Mouse (Mus musculus): ENCODE data around the gene Mdc1. TPM values are rescaled to one million over a fixed set of nuclear protein-coding genes. Genes with fewer than 3 reads are reported as not detected.

Mdc1 gene
- polyA plus RNA-seq, 1 experiment from 2014 or later, result 7.2 TPM

DNA sequence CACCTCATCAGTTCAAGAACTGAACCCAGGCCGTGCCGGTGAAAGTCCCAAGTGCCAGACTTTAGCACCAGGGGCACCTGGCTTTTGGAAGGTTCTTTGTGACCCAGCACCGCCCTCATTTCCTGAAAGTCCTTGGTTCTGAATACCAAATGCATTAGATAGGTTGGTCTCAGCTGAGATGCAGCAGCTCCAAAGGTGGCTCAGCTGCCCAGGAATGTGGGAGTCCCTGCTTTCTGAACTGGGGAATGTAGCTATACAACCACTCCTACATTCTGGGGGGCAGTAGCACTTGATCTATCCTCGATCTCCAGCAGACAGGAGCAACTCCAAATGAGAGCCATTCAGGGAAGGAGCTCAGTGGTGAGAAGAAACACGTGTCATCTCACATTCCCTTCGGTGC lies 28.6 kb upstream of the Mdc1 start:
- no peak overlapping the region for H3K4me3 ChIP-seq
- no peak overlapping the region for H3K9ac ChIP-seq
- peak overlapping the region; percentile 62 for H3K27ac ChIP-seq (replicated peaks)
- whole genome bisulfite sequencing, result 78% methylated on average over 6 of the region's 6 CpGs
- no peaks in the 10 kb centered on the region for H3K27me3 ChIP-seq
- H3K9me3 ChIP-seq, result no peaks in the 10 kb centered on the region
- ATAC-seq (ENCODE audit: low read depth), result no peak
- no peaks in the 10 kb centered on the region for H3K36me3 ChIP-seq
- peaks cover 14% of the 10 kb centered on the region for H3K4me1 ChIP-seq (replicated peaks)
- no peak overlapping the region for H3K4me2 ChIP-seq

DNA sequence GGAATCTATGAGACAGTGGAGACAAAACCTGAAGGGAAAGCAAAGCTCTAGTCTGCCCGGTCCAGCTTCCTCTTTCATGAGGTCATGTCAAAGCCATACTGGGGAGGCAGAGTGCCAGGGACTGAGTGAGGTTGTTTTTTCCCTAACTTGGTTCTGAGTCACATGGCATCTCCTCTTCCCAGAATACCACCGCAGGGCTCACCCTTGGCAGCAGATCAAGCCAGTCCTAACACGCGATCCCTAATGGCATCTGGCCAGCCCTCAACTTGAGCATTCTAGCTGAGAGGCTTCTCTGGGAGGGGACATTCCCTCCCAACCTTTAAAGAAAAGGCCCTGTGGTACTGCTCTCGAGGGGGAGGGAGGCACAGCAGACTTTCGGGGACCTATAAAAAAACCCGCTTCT lies 28.1 kb upstream of the Mdc1 start:
- no peaks in the 10 kb centered on the region for H3K27me3 ChIP-seq
- H3K4me3 ChIP-seq, result no peak overlapping the region
- no peak overlapping the region for H3K4me2 ChIP-seq
- no peak overlapping the region for H3K9ac ChIP-seq
- peak; percentile 69 for ATAC-seq (ENCODE audit: low read depth)
- WGBS, result 50% methylated on average over 7 of the region's 7 CpGs
- H3K9me3 ChIP-seq, result no peaks in the 10 kb centered on the region
- peaks cover 14% of the 10 kb centered on the region for H3K4me1 ChIP-seq (replicated peaks)
- peak overlapping the region; percentile 62 for H3K27ac ChIP-seq (replicated peaks)
- no peaks in the 10 kb centered on the region for H3K36me3 ChIP-seq

DNA sequence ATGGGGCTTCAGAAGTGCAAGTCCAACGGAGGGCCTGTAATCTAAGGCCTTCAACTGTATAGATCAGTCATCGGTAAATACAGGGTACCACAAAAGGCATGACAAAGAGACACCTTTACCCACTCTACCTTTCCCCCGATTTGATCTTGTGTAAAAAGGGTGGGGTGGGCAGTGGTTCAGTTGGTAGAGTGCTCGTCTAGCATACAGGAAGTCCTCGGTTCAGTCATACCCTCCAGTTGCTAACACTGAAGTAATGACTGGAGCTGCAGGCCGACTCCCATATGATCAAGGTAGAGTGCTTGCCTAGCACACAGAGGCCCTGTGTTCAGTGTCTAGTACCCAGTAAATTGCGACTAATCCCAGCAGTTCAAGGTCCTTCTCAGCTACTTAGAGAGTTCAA lies 27.7 kb upstream of the Mdc1 start:
- Histone ChIP-seq H3K27me3 (no peaks in the 10 kb centered on the region), H3K4me2 (no peak overlapping the region), H3K9ac (no peak overlapping the region), H3K27ac (replicated peaks) (peak overlapping the region; percentile 42; the same call in 1 of the 2 replicates), H3K36me3 (no peaks in the 10 kb centered on the region), H3K4me1 (replicated peaks) (peaks cover 14% of the 10 kb centered on the region), H3K4me3 (no peak overlapping the region), H3K9me3 (no peaks in the 10 kb centered on the region)
- WGBS, result 85% methylated on average over 7 of the region's 7 CpGs
- ATAC-seq (ENCODE audit: low read depth), result 0 out of 2 replicates have a peak, but pooled peaks have one; percentile 8

DNA sequence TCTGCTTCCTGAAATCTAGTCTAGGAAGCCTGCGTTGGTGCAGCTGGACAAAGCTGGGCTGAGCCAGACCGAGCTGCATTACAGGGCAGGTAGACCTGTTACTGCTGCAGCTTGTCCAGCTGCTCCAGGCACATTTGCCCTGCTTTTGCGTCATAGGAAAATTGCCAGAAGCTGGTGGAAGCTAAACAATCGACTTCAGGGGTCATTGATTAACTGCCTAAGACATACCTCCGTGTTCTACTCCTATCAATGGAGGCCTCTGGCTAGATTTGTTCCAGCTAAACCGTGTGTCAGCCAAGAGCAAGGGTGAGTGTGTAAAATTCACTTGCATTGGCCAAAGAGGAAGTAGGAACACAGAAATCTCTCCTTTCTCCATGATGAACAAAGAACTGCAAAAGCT lies 26.6 kb upstream of the Mdc1 start:
- Histone ChIP-seq H3K9me3 (no peaks in the 10 kb centered on the region), H3K36me3 (no peaks in the 10 kb centered on the region), H3K27ac (replicated peaks) (no peak overlapping the region), H3K4me3 (no peak overlapping the region), H3K4me2 (no peak overlapping the region), H3K27me3 (peaks cover 8% of the 10 kb centered on the region), H3K9ac (no peak overlapping the region), H3K4me1 (replicated peaks) (peaks cover 14% of the 10 kb centered on the region)
- no peak for ATAC-seq (ENCODE audit: low read depth)
- WGBS, result 54% methylated on average over 6 of the region's 6 CpGs

DNA sequence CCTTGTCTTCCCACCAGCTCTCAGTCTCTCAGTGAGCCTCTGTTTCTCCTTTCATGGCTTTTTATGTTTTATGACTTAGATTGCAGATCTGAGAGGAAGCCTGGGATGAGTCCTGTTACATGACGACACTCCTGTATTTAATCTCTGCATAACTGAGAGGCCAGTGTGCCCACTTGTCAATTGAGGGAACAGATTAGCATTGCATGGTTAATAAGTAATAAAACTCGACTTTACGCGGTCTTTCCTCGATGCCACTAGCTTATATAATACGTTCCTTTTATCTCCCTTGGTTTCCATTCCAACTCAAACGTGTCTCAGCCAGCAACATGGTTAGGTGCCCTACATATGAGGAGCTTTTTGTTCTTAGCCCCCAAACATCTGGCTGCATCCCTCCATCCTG lies 25.5 kb upstream of the Mdc1 start:
- H3K27ac ChIP-seq (replicated peaks), result no peak overlapping the region
- H3K4me1 ChIP-seq (replicated peaks), result peaks cover 16% of the 10 kb centered on the region
- H3K4me2 ChIP-seq, result no peak overlapping the region
- peaks cover 19% of the 10 kb centered on the region for H3K27me3 ChIP-seq
- H3K36me3 ChIP-seq, result no peaks in the 10 kb centered on the region
- no peak for ATAC-seq (ENCODE audit: low read depth)
- 49% methylated on average over 7 of the region's 7 CpGs for WGBS
- H3K9me3 ChIP-seq, result no peaks in the 10 kb centered on the region
- H3K9ac ChIP-seq, result no peak overlapping the region
- no peak overlapping the region for H3K4me3 ChIP-seq

DNA sequence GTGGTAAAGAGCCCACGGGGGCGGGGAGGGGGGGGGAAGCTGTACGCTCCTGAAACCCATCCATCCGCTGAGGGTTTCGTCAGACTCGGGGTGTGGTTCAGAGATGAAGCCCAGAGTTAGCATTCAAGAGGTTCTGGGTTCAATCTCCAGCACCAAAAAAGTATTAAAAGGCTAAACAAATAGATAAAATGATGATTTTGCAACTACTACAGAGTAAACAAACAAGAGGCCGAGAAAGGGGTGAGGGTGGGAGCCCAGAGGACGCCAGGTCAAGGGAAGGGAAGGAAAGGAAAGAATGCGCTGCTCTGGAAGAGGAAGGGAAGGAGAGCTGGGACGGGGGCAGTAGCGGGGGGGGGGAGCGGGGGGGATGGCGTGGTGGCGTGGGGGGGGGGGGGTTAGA lies 24.6 kb upstream of the Mdc1 start:
- 40% methylated on average over 8 of the region's 14 CpGs for WGBS
- no peak overlapping the region for H3K27ac ChIP-seq (replicated peaks)
- peaks cover 20% of the 10 kb centered on the region for H3K27me3 ChIP-seq
- H3K4me2 ChIP-seq, result no peak overlapping the region
- H3K36me3 ChIP-seq, result no peaks in the 10 kb centered on the region
- no peak overlapping the region for H3K9ac ChIP-seq
- ATAC-seq (ENCODE audit: low read depth), result no peak
- H3K4me1 ChIP-seq (replicated peaks), result peaks cover 24% of the 10 kb centered on the region
- H3K4me3 ChIP-seq, result no peak overlapping the region
- no peaks in the 10 kb centered on the region for H3K9me3 ChIP-seq

DNA sequence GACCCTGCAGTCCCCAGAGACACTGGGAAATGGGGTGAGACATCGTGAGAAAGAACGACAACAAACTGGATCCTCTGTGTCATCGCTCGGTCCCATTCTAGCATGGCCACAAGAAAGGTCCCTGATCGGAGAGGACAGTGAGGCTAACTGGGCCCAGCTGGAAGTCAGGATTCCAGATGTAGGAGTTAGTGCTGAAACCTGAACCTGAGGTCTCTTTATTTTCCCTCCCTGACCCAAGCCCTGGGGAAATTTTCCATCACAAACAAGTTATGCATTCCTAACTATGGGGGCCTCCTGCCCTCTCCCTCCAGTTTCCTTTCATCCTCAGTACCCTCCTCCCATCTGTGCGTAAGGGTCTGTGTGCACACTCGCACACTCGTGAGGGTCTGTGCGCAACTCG lies 24.1 kb upstream of the Mdc1 start:
- no peak overlapping the region for H3K4me2 ChIP-seq
- peaks cover 20% of the 10 kb centered on the region for H3K27me3 ChIP-seq
- no peak for ATAC-seq (ENCODE audit: low read depth)
- no peaks in the 10 kb centered on the region for H3K36me3 ChIP-seq
- H3K9me3 ChIP-seq, result no peaks in the 10 kb centered on the region
- no peak overlapping the region for H3K4me3 ChIP-seq
- no peak overlapping the region for H3K27ac ChIP-seq (replicated peaks)
- 53% methylated on average over 10 of the region's 10 CpGs for WGBS
- H3K9ac ChIP-seq, result no peak overlapping the region
- peaks cover 29% of the 10 kb centered on the region for H3K4me1 ChIP-seq (replicated peaks)

DNA sequence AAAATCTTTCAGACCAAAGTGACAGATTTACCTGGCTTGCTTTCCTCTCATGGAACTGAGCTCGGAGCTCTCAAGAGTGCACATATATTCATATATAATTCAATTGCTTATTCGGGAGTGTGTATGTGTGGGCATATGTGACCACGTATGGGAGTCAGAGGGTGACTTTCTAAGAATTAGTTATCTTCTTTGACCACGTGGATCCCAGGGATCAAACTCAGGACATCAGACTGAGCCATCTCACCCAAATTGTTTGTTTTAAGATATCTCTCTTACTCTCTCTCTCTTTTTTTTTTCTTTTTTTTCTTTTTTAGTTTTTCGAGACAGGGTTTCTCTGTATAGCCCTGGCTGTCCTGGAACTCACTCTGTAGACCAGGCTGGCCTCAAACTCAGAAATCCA lies 21.2 kb upstream of the Mdc1 start:
- Histone ChIP-seq H3K4me3 (no peak overlapping the region), H3K9ac (no peak overlapping the region), H3K27ac (replicated peaks) (no peak overlapping the region), H3K27me3 (peaks cover 20% of the 10 kb centered on the region), H3K36me3 (0 out of 2 replicates have a peak, but pooled peaks cover 5% of the 10 kb centered on the region), H3K4me1 (replicated peaks) (peaks cover 33% of the 10 kb centered on the region), H3K4me2 (no peak overlapping the region), H3K9me3 (no peaks in the 10 kb centered on the region)
- 85% methylated on average over 5 of the region's 5 CpGs for WGBS
- ATAC-seq (ENCODE audit: low read depth), result no peak

DNA sequence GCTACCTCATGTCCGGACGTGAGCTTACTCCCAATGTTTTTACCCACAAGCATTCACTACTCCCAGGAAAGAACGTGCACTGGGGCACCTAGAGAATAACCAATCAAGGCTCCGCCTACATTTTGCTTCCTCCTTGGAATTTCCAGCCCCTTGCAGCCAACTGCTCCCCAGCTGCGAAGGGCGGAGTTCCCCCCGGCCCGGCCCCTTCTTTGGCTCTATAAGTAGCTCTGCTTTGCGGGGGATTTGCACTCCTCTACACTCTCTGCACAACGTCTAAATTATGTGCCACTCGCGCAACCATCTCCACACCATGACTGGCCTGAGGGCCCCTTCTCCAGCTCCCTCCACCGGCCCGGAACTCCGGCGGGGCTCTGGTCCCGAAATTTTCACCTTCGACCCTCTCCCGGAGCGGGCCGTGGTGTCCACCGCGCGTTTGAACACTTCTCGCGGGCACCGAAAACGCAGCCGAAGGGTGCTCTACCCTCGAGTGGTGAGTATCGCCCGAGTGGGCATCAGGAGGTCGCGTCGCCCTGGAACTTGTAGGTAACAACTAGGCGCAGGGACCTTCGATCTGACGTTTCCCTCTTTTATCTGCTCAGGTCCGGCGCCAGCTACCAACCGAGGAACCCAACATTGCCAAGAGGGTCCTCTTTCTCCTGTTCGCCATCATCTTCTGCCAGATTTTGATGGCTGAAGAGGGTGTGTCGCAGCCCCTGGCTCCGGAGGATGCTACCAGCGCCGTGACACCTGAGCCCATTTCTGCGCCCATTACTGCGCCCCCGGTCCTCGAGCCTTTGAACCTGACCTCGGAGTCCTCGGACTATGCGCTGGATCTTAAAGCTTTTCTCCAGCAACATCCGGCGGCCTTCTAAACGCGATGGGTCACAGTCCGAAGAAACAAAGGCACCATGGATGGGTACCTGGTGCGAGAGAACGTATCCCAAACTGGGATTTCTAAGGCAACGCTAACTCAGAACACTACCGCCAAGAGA lies 19.6 kb upstream of the Mdc1 start, which contains the start of gene Ier3:
Ier3 (plus strand) TSS at position 246 of the 992 bp plus-strand sequence.
- no peak for ATAC-seq (ENCODE audit: low read depth)
- peaks cover 20% of the 10 kb centered on the region for H3K27me3 ChIP-seq
- peak within 1 kb of the TSS; percentile 81 for H3K27ac ChIP-seq (replicated peaks)
- peak within 1 kb of the TSS; percentile 88 for H3K4me2 ChIP-seq
- peaks cover 33% of the 10 kb centered on the region for H3K4me1 ChIP-seq (replicated peaks)
- H3K36me3 ChIP-seq, result peaks cover 21% of the 10 kb centered on the region
- H3K4me3 ChIP-seq, result peak within 1 kb of the TSS; percentile 65
- peak within 1 kb of the TSS; percentile 80 for H3K9ac ChIP-seq
- H3K9me3 ChIP-seq, result no peaks in the 10 kb centered on the region
- under 1% methylated on average over 62 of the region's 62 CpGs for WGBS

DNA sequence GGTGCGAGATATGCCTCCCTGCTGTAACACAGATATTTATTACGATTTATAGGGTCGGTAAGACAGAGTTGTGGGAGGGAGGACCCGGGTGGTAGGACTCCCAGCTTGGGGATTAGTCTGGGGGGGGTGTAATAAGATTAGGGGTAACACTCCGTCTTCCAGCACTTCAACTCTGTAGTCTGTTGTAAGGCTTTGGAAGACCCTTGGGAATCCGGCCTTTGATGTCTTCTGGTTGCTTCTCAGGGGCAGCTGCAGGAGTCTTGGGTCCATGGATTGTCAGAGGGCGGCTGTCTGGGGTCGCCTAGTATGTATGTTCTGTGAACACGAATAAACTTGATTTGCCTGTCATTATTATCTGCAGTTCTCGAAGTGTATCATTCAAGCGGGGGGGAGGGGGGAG lies 18.8 kb upstream of the Mdc1 start:
- H3K27me3 ChIP-seq, result peaks cover 20% of the 10 kb centered on the region
- WGBS, result 2% methylated on average over 11 of the region's 11 CpGs
- H3K36me3 ChIP-seq, result peaks cover 30% of the 10 kb centered on the region
- peak overlapping the region; percentile 65 for H3K4me3 ChIP-seq
- no peaks in the 10 kb centered on the region for H3K9me3 ChIP-seq
- H3K9ac ChIP-seq, result peak overlapping the region; percentile 80
- H3K4me2 ChIP-seq, result peak overlapping the region; percentile 88
- H3K4me1 ChIP-seq (replicated peaks), result peaks cover 33% of the 10 kb centered on the region
- peak; percentile 25 for ATAC-seq (ENCODE audit: low read depth)
- peak overlapping the region; percentile 81 for H3K27ac ChIP-seq (replicated peaks)

DNA sequence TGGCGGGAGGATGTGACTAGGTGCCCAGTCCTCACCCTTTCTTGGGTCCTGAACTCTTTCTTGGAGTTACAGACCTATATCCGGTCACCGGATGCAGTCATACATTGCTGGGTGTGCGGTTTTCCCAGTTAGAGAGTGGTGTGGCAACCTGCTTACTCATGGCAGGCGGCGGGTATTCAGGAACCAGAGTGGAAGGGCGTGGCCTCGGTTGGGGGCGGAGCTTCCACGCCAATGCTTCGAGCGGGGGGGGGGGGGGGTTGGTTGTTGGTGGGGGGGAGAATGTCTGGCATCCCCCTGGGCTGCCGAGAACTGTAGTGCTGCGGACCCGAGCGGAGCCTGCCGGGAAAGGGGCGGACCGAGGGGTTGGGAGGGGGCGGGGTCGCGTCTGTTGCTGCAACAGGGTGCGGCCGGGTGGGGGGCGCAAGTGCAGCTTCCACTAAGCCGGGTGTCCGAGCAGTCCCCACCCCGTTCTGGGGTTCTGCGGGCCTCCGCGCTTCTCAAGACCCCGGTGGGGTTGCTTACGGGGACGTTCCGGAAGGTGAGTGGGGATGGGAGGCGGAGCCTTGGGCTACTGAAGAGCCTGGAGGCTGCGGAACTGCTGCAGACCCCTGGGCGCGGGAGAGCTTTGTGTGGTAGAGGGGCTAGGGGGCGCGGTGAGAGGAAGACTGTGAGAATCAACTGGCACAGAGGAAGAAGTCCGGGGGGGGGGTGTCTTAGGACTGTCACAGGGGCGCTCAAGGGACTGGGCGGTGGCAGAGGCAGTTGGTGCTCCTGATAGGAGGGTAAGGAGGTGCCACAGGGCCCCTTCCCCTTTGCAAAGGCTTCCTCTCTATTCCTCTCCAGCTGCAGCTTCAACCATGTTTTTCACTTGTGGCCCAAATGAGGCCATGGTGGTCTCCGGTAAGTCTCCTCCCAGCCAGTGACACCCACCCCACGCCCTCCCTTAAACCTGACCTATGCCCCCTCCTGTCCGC lies 18.1 kb upstream of the Mdc1 start, which contains the start of gene Flot1:
Flot1 (plus strand) TSS at position 267 of the 974 bp plus-strand sequence.
- WGBS, result under 1% methylated on average over 35 of the region's 47 CpGs
- ATAC-seq (ENCODE audit: low read depth), result peak; percentile 90
- Histone ChIP-seq H3K4me2 (peak within 1 kb of the TSS; percentile 88), H3K4me1 (replicated peaks) (peaks cover 33% of the 10 kb centered on the region), H3K36me3 (peaks cover 37% of the 10 kb centered on the region), H3K27me3 (peaks cover 20% of the 10 kb centered on the region), H3K27ac (replicated peaks) (peak within 1 kb of the TSS; percentile 81), H3K9ac (peak within 1 kb of the TSS; percentile 80), H3K9me3 (no peaks in the 10 kb centered on the region), H3K4me3 (peak within 1 kb of the TSS; percentile 65)

Measured in neural tube, embryonic 13.5 days (tissue).